Mouse (Mus musculus) MEL (cell line): Measurements from ENCODE around the gene Grk5. TPM values are rescaled to one million over a fixed set of nuclear protein-coding genes. Genes with fewer than 3 reads are reported as not detected.
A peak's percentile ranks its signal among the peaks of the same experiment; 100 is the strongest.

Experiments
- DNase-seq: peaks from one replicate; pipeline ENCODE4 v3.0.0; 2011; ENCODE audit warnings: low read depth, low spot score
- H3K27ac ChIP-seq: 2 replicates; pipeline ENCODE4 v1.5.1; 2012; ENCODE audit warnings: low read depth, mild to moderate bottlenecking, control low read depth, low read length, moderate library complexity; ENCODE audit not compliant: control insufficient read depth
- H3K27me3 ChIP-seq, 2 experiments: fragments of 150-350 bp in 1 of 2; sonication (generic) in 1 of 2; 2 replicates each; pipeline ENCODE4 v1.6.1; 2012; ENCODE audit warnings: low read length in 2 of 2, mild to moderate bottlenecking in 2 of 2, improper control_type of control experiment in 1 of 2, moderate library complexity in 1 of 2; ENCODE audit not compliant: insufficient read depth in 2 of 2, control insufficient read depth in 1 of 2
- H3K36me3 ChIP-seq, 2 experiments: 2 replicates each; pipeline ENCODE4 v1.6.1; 2012 to 2014; ENCODE audit warnings: low read length in 2 of 2, improper control_type of control experiment in 1 of 2, inconsistent platforms in 1 of 2, mild to moderate bottlenecking in 1 of 2; ENCODE audit not compliant: insufficient read depth in 2 of 2, control insufficient read depth in 1 of 2
- H3K4me1 ChIP-seq, 2 experiments: fragments of 150-350 bp in 1 of 2; sonication (generic) in 1 of 2; 2 replicates each; pipeline ENCODE4 v1.6.1; 2012; ENCODE audit warnings: low read length in 2 of 2, improper control_type of control experiment in 1 of 2, mild to moderate bottlenecking in 1 of 2; ENCODE audit not compliant: insufficient read depth in 2 of 2, control insufficient read depth in 1 of 2
- H3K4me3 ChIP-seq, 2 experiments: fragments of 150-350 bp in 1 of 2; sonication (generic) in 1 of 2; 2 replicates each; pipeline ENCODE4 v1.5.1; 2012; ENCODE audit warnings: low read depth in 2 of 2, low read length in 2 of 2, mild to moderate bottlenecking in 2 of 2, moderate library complexity in 2 of 2, control low read depth in 1 of 2, improper control_type of control experiment in 1 of 2; ENCODE audit not compliant: control insufficient read depth in 1 of 2, insufficient read depth in 1 of 2
- H3K79me2 ChIP-seq: 2 replicates; pipeline ENCODE4 v1.6.1; 2012; ENCODE audit warnings: mild to moderate bottlenecking, low read length, moderate library complexity; ENCODE audit not compliant: control insufficient read depth, poor library complexity, insufficient read depth
- H3K9ac ChIP-seq: 2 replicates; pipeline ENCODE4 v1.6.1; 2012; ENCODE audit warnings: low read depth, mild to moderate bottlenecking, control low read depth, low read length, moderate library complexity; ENCODE audit not compliant: control insufficient read depth, poor library complexity, severe bottlenecking
- H3K9me3 ChIP-seq: fragments of 150-350 bp; sonication (generic); replicated peaks from 2 replicates; pipeline ENCODE4 v1.6.1; 2012; ENCODE audit warnings: mild to moderate bottlenecking, low read length, improper control_type of control experiment, moderate library complexity; ENCODE audit not compliant: insufficient read depth
- CHD1 ChIP-seq: IDR thresholded peaks from 2 replicates; pipeline ENCODE4 v1.6.1; 2012; ENCODE audit warnings: low read depth, mild to moderate bottlenecking, inconsistent platforms, low read length, improper control_type of control experiment
- CTCF ChIP-seq, 3 experiments: IDR thresholded peaks in 2 of 3; conservative IDR thresholded peaks in 1 of 3; 2 replicates each; pipeline ENCODE4 v1.5.1; 2011 to 2012; ENCODE audit warnings: low read length in 3 of 3, low read depth in 2 of 3, mild to moderate bottlenecking in 2 of 3, improper control_type of control experiment in 1 of 3, inconsistent platforms in 1 of 3, mixed read lengths in 1 of 3, moderate library complexity in 1 of 3; ENCODE audit not compliant: control insufficient read depth in 1 of 3, insufficient read depth in 1 of 3, poor library complexity in 1 of 3, severe bottlenecking in 1 of 3
- E2F4 ChIP-seq: IDR thresholded peaks from 2 replicates; pipeline ENCODE4 v1.6.1; 2011; ENCODE audit warnings: low read depth, low read length, improper control_type of control experiment, borderline replicate concordance
- ELF1 ChIP-seq: IDR thresholded peaks from 2 replicates; pipeline ENCODE4 v1.6.1; 2014; ENCODE audit warnings: low read depth, mild to moderate bottlenecking, inconsistent platforms, low read length, improper control_type of control experiment, moderate library complexity
- EP300 ChIP-seq, 2 experiments: IDR thresholded peaks; 2 replicates each; pipeline ENCODE4 v1.6.1; 2011; ENCODE audit warnings: improper control_type of control experiment in 2 of 2, low read length in 2 of 2, low read depth in 1 of 2, mild to moderate bottlenecking in 1 of 2
- ETS1 ChIP-seq: IDR thresholded peaks from 2 replicates; pipeline ENCODE4 v1.6.1; 2012; ENCODE audit warnings: low read depth, mild to moderate bottlenecking, inconsistent platforms, low read length, improper control_type of control experiment, moderate library complexity
- JUND ChIP-seq: IDR thresholded peaks from 2 replicates; pipeline ENCODE4 v1.6.1; 2011; ENCODE audit warnings: low read depth, mild to moderate bottlenecking, improper control_type of control experiment, low read length
- MAFK ChIP-seq: IDR thresholded peaks from 2 replicates; pipeline ENCODE4 v1.6.1; 2011; ENCODE audit warnings: low read depth, mild to moderate bottlenecking, low read length, improper control_type of control experiment, borderline replicate concordance
- MAX ChIP-seq: IDR thresholded peaks from 2 replicates; pipeline ENCODE4 v1.6.1; 2011; ENCODE audit warnings: low read length, improper control_type of control experiment
- MEF2A ChIP-seq: IDR thresholded peaks from 2 replicates; pipeline ENCODE4 v1.6.1; 2014; ENCODE audit warnings: low read depth, mild to moderate bottlenecking, inconsistent platforms, low read length, improper control_type of control experiment; ENCODE audit not compliant: poor library complexity, insufficient replicate concordance, severe bottlenecking; ENCODE audit errors: extremely low read depth
- MXI1 ChIP-seq: IDR thresholded peaks from 2 replicates; pipeline ENCODE4 v1.6.1; 2011; ENCODE audit warnings: mild to moderate bottlenecking, low read depth, low read length, improper control_type of control experiment
- MYB ChIP-seq: IDR thresholded peaks from 2 replicates; pipeline ENCODE4 v1.6.1; 2011; ENCODE audit warnings: mild to moderate bottlenecking, low read depth, low read length, improper control_type of control experiment
- MYC ChIP-seq: IDR thresholded peaks from 2 replicates; pipeline ENCODE4 v1.6.1; 2011; ENCODE audit warnings: low read depth, mild to moderate bottlenecking, low read length, improper control_type of control experiment, moderate library complexity
- NELFE ChIP-seq: IDR thresholded peaks from 2 replicates; pipeline ENCODE4 v1.6.1; 2011; ENCODE audit warnings: low read depth, low read length, improper control_type of control experiment
- POLR2A ChIP-seq, 2 experiments: IDR thresholded peaks; 2 replicates each; pipeline ENCODE4 v1.6.1; 2011 to 2012; ENCODE audit warnings: low read length in 2 of 2, mild to moderate bottlenecking in 2 of 2, control low read depth in 1 of 2, improper control_type of control experiment in 1 of 2, low read depth in 1 of 2, moderate library complexity in 1 of 2; ENCODE audit not compliant: control insufficient read depth in 1 of 2, insufficient read depth in 1 of 2, poor library complexity in 1 of 2
- POLR2AphosphoS2 ChIP-seq: IDR thresholded peaks from 2 replicates; pipeline ENCODE4 v1.6.1; 2011; ENCODE audit warnings: low read length, improper control_type of control experiment
- TAL1 ChIP-seq: IDR thresholded peaks from 2 replicates; pipeline ENCODE4 v1.6.1; 2012; ENCODE audit warnings: mild to moderate bottlenecking, inconsistent platforms, low read length, moderate library complexity, mixed read lengths
- TBP ChIP-seq: IDR thresholded peaks from 2 replicates; pipeline ENCODE4 v1.8.0; 2011; ENCODE audit warnings: low read depth, low read length, improper control_type of control experiment
- TCF12 ChIP-seq: IDR thresholded peaks from 2 replicates; pipeline ENCODE4 v1.6.1; 2014; ENCODE audit warnings: low read depth, mild to moderate bottlenecking, inconsistent platforms, low read length, improper control_type of control experiment, moderate library complexity
- UBTF ChIP-seq: IDR thresholded peaks from 2 replicates; pipeline ENCODE4 v1.6.1; 2012; ENCODE audit warnings: low read depth, mild to moderate bottlenecking, inconsistent platforms, low read length, improper control_type of control experiment, moderate library complexity, borderline replicate concordance; ENCODE audit not compliant: insufficient read depth
- USF1 ChIP-seq: IDR thresholded peaks from 2 replicates; pipeline ENCODE4 v1.6.1; 2014; ENCODE audit warnings: low read depth, mild to moderate bottlenecking, inconsistent platforms, low read length, improper control_type of control experiment, moderate library complexity
- USF2 ChIP-seq, 2 experiments: IDR thresholded peaks; 2 replicates each; pipeline ENCODE4 v1.6.1; 2011 to 2012; ENCODE audit warnings: improper control_type of control experiment in 2 of 2, low read length in 2 of 2, borderline replicate concordance in 1 of 2, inconsistent platforms in 1 of 2, low read depth in 1 of 2, mild to moderate bottlenecking in 1 of 2; ENCODE audit not compliant: insufficient read depth in 1 of 2
- ZC3H11A ChIP-seq: IDR thresholded peaks from 2 replicates; pipeline ENCODE4 v1.6.1; 2012; ENCODE audit warnings: low read depth, mild to moderate bottlenecking, inconsistent platforms, low read length, improper control_type of control experiment
- ZKSCAN1 ChIP-seq: IDR thresholded peaks from 2 replicates; pipeline ENCODE4 v1.6.1; 2012; ENCODE audit warnings: low read depth, mild to moderate bottlenecking, inconsistent platforms, low read length, improper control_type of control experiment, moderate library complexity
- ZNF384 ChIP-seq: IDR thresholded peaks from 2 replicates; pipeline ENCODE4 v1.6.1; 2012; ENCODE audit warnings: low read depth, mild to moderate bottlenecking, inconsistent platforms, low read length, improper control_type of control experiment
- polyA plus RNA-seq, 2 experiments: library from polyadenylated mRNA; stranded (reverse) in 1 of 2; unstranded in 1 of 2; fragments of >175 nt in 1 of 2; fragments of >200 nt in 1 of 2; gene quantifications; 2 replicates each; pipeline versions ENCODE4 v1.2.1 to v1.2.4; 2012; ENCODE audit warnings: low replicate concordance in 2 of 2, low read depth in 1 of 2; ENCODE audit not compliant: insufficient read length in 2 of 2, insufficient read depth in 1 of 2, missing spikeins in 1 of 2
- total RNA-seq: library from RNA; depleted of rRNA; stranded (reverse); fragments of 300-350 nt; gene quantifications from 2 replicates; pipeline ENCODE4 v1.2.3, GENCODE M21; 2012

The Grk5 gene
- total and polyA plus RNA-seq, 3 experiments = 4.2 to 8.1 TPM; not detected in 1

DNA sequence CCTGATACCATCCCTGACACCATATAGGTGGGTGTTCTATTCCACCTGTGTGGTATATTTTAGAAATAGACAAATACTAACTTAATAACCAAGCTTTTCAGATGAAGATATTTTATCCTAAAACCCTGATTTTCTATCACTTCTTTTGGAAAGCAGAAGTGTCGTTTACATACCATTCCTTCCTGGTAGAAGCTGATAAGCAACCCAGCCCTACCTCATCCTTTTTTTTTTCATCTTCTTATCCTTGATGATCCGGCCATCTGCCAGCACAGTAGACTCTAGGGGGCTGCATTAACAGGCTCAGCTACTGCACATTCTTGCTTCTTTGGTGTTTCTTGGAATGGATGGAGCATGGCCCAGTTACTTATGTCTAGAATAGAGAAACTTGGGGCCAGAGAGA is 195.7 kb downstream of the Grk5 start (continued):
- peak; percentile 99 for TF ChIP-seq ZNF384
- peak; percentile 89 for TF ChIP-seq ETS1
- TF ChIP-seq MYC = peak; percentile 48; the same call in 1 of the 2 replicates
- TF ChIP-seq NELFE = no peak
- TF ChIP-seq JUND = no peak
- no peak for TF ChIP-seq TBP
- no peak for TF ChIP-seq UBTF
- TF ChIP-seq TCF12 = peak; percentile 96
- no peak for TF ChIP-seq ZKSCAN1
- TF ChIP-seq USF2 (IDR thresholded peaks at IDR 0.05; ENCODE audit: borderline replicate concordance in 1 of 2, insufficient read depth in 1 of 2, low read depth in 1 of 2, low read length in 2 of 2) = no peak
- peak; percentile 59; the same call in 1 of the 2 replicates for TF ChIP-seq MAFK
- TF ChIP-seq E2F4 = no peak
- TF ChIP-seq MEF2A = no peak
- peak; percentile 44 for TF ChIP-seq MXI1
- no peak for TF ChIP-seq ELF1
- TF ChIP-seq TAL1 = peak; percentile 94

DNA sequence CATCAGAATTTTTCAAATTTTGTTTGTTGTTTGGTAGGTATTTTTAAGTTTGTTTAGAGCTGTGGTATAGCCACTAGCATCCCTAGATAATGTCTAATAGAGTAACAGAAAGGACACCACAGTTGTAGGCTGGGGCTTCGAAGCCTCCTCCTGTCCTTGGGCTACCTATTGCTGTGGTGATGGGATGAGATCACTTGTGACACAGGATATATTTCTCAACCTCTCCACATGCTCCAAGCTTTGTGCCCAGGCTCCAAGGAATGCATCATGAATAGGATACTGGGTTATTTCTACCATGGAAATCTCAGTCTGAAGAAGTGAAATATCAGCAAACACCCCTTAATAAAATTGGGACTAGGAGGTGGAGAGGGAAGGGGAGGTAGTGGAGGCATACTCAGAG is 198.2 kb downstream of the Grk5 start:
- H3K27ac ChIP-seq = no peak overlapping the region
- no peak overlapping the region for H3K4me3 ChIP-seq
- H3K9me3 ChIP-seq = no peaks in the 10 kb centered on the region
- H3K36me3 ChIP-seq = peaks cover 0 to 24% of the 10 kb centered on the region in 2 experiments; a peak in 2 of 4 replicates
- H3K79me2 ChIP-seq = no peaks in the 10 kb centered on the region
- no peak for TF ChIP-seq POLR2A (IDR thresholded peaks at IDR 0.05; ENCODE audit: control insufficient read depth in 1 of 2, insufficient read depth in 1 of 2, low read depth in 1 of 2, low read length in 2 of 2, poor library complexity in 1 of 2)
- TF ChIP-seq ETS1 = no peak
- no peak for TF ChIP-seq USF2 (IDR thresholded peaks at IDR 0.05; ENCODE audit: borderline replicate concordance in 1 of 2, insufficient read depth in 1 of 2, low read depth in 1 of 2, low read length in 2 of 2)
- TF ChIP-seq USF1 = no peak
- no peak for TF ChIP-seq POLR2AphosphoS2
- TF ChIP-seq EP300 (IDR thresholded peaks at IDR 0.05; ENCODE audit: low read depth in 1 of 2, low read length in 2 of 2) = no peak
- TF ChIP-seq MYB = no peak
- TF ChIP-seq ZC3H11A = no peak
- no peak for TF ChIP-seq TAL1
- TF ChIP-seq MAX = no peak
- TF ChIP-seq CTCF (IDR thresholded peaks at IDR 0.05 in 2 of 3, conservative IDR thresholded peaks at IDR 0.05 in 1 of 3; ENCODE audit: control insufficient read depth in 1 of 3, insufficient read depth in 1 of 3, low read depth in 2 of 3, low read length in 3 of 3, poor library complexity in 1 of 3, severe bottlenecking in 1 of 3) = no peak
- TF ChIP-seq TBP = no peak
- TF ChIP-seq CHD1 = no peak
- no peak for TF ChIP-seq MAFK
- TF ChIP-seq NELFE = no peak
- DNase-seq = no peak
- H3K9ac ChIP-seq = no peak overlapping the region
- no peaks in the 10 kb centered on the region for H3K27me3 ChIP-seq
- H3K4me1 ChIP-seq = peaks cover 16 to 29% of the 10 kb centered on the region in 2 experiments
